Mouse (Mus musculus): ENCODE results near the gene Dhps. TPM values are rescaled to one million over a fixed set of nuclear protein-coding genes. Genes with fewer than 3 reads are reported as not detected.

Gene Dhps
- polyA plus RNA-seq, 1 experiment from 2014 or later, result 42.9 TPM

GRCm38 (mm10) chr8:85065213-85065612 is 6.3 kb upstream of the Dhps start:
- WGBS (ENCODE audit: insufficient replicate concordance), result 56% methylated on average over 2 of the region's 2 CpGs

GRCm38 (mm10) chr8:85067155-85067554 is 4.4 kb upstream of the Dhps start:
- H3K27ac ChIP-seq, result no peak overlapping the region
- no peak overlapping the region for H3K4me3 ChIP-seq (replicated peaks)
- ATAC-seq (ENCODE audit: low read depth) (no peak), DNase-seq (no peak)
- 86% methylated on average over 2 of the region's 2 CpGs for WGBS (ENCODE audit: insufficient replicate concordance)
- no peaks in the 10 kb centered on the region for H3K27me3 ChIP-seq
- H3K4me2 ChIP-seq, result no peak overlapping the region
- peaks cover 6% of the 10 kb centered on the region; the same call in 1 of the 2 replicates for H3K36me3 ChIP-seq
- H3K4me1 ChIP-seq (replicated peaks), result peaks cover 21% of the 10 kb centered on the region
- H3K9ac ChIP-seq, result no peak overlapping the region
- H3K9me3 ChIP-seq (replicated peaks), result no peaks in the 10 kb centered on the region

More at GRCm38 (mm10) chr8:85065213-85065612, 6.3 kb upstream of the Dhps start:
- ATAC-seq (ENCODE audit: low read depth) (peak; percentile 47), DNase-seq (no peak)
- Histone ChIP-seq H3K27ac (peak overlapping the region; percentile 63), H3K9ac (no peak overlapping the region), H3K36me3 (peaks cover 6% of the 10 kb centered on the region; the same call in 1 of the 2 replicates), H3K4me3 (replicated peaks) (no peak overlapping the region), H3K9me3 (replicated peaks) (no peaks in the 10 kb centered on the region), H3K27me3 (no peaks in the 10 kb centered on the region), H3K4me2 (no peak overlapping the region), H3K4me1 (replicated peaks) (peaks cover 24% of the 10 kb centered on the region)

GRCm38 (mm10) chr8:85067982-85068381 is 3.6 kb upstream of the Dhps start, which contains the start of gene Gm5741:
Gm5741 (minus strand) TSS chr8:85067982.
- H3K9me3 ChIP-seq (replicated peaks), result no peaks in the 10 kb centered on the region
- H3K36me3 ChIP-seq, result peaks cover 7% of the 10 kb centered on the region; the same call in 1 of the 2 replicates
- H3K27ac ChIP-seq, result no peak within 1 kb of the TSS
- no peak for DNase-seq
- no peak within 1 kb of the TSS for H3K4me2 ChIP-seq
- no peak for ATAC-seq (ENCODE audit: low read depth)
- no peaks in the 10 kb centered on the region for H3K27me3 ChIP-seq
- H3K9ac ChIP-seq, result no peak within 1 kb of the TSS
- no peak within 1 kb of the TSS for H3K4me3 ChIP-seq (replicated peaks)
- H3K4me1 ChIP-seq (replicated peaks), result peaks cover 29% of the 10 kb centered on the region

GRCm38 (mm10) chr8:85071041-85071440 is 516 bp upstream of the Dhps start:
- H3K27me3 ChIP-seq, result no peaks in the 10 kb centered on the region
- H3K9ac ChIP-seq, result peak overlapping the region; percentile 93; the same call in 1 of the 2 replicates
- peaks cover 53% of the 10 kb centered on the region for H3K4me1 ChIP-seq (replicated peaks)
- 67% methylated on average over 5 of the region's 5 CpGs for WGBS (ENCODE audit: insufficient replicate concordance)
- DNase-seq (no peak), ATAC-seq (ENCODE audit: low read depth) (peak; percentile 10; the same call in 1 of the 2 replicates)
- H3K4me3 ChIP-seq (replicated peaks), result peak overlapping the region; percentile 91
- peak overlapping the region; percentile 77 for H3K4me2 ChIP-seq
- peak overlapping the region; percentile 94 for H3K27ac ChIP-seq
- H3K9me3 ChIP-seq (replicated peaks), result no peaks in the 10 kb centered on the region
- H3K36me3 ChIP-seq, result peaks cover 33% of the 10 kb centered on the region

GRCm38 (mm10) chr8:85072364-85072929 is 890 bp downstream of the Dhps start:
- peak overlapping the region; percentile 93 for H3K9ac ChIP-seq
- no peaks in the 10 kb centered on the region for H3K9me3 ChIP-seq (replicated peaks)
- peaks cover 67% of the 10 kb centered on the region for H3K4me1 ChIP-seq (replicated peaks)
- no peak for ATAC-seq (ENCODE audit: low read depth)
- H3K27me3 ChIP-seq, result no peaks in the 10 kb centered on the region
- no peak for DNase-seq
- H3K36me3 ChIP-seq, result peaks cover 42% of the 10 kb centered on the region
- H3K4me3 ChIP-seq (replicated peaks), result peak overlapping the region; percentile 91
- 37% methylated on average over 9 of the region's 9 CpGs for WGBS (ENCODE audit: insufficient replicate concordance)
- peak overlapping the region; percentile 77 for H3K4me2 ChIP-seq
- peak overlapping the region; percentile 94 for H3K27ac ChIP-seq

GRCm38 (mm10) chr8:85073041-85073612 is 1.6 kb downstream of the Dhps start:
- peaks cover 72% of the 10 kb centered on the region for H3K4me1 ChIP-seq (replicated peaks)
- peak overlapping the region; percentile 93; the same call in 1 of the 2 replicates for H3K9ac ChIP-seq
- H3K9me3 ChIP-seq (replicated peaks), result no peaks in the 10 kb centered on the region
- 85% methylated on average over 15 of the region's 15 CpGs for WGBS (ENCODE audit: insufficient replicate concordance)
- DNase-seq, result no peak
- H3K36me3 ChIP-seq, result peaks cover 47% of the 10 kb centered on the region
- 0 out of 2 replicates have a peak overlapping the region, but pooled peaks have one; percentile 15 for H3K27ac ChIP-seq
- no peaks in the 10 kb centered on the region for H3K27me3 ChIP-seq
- no peak for ATAC-seq (ENCODE audit: low read depth)
- H3K4me3 ChIP-seq (replicated peaks), result peak overlapping the region; percentile 91
- H3K4me2 ChIP-seq, result peak overlapping the region; percentile 77

GRCm38 (mm10) chr8:85074167-85074566 is 2.6 kb downstream of the Dhps start:
- no peak overlapping the region for H3K27ac ChIP-seq
- WGBS (ENCODE audit: insufficient replicate concordance), result 87% methylated on average over 10 of the region's 10 CpGs
- H3K9ac ChIP-seq, result 0 out of 2 replicates have a peak overlapping the region, but pooled peaks have one; percentile 53
- no peaks in the 10 kb centered on the region for H3K9me3 ChIP-seq (replicated peaks)
- H3K27me3 ChIP-seq, result no peaks in the 10 kb centered on the region
- H3K4me2 ChIP-seq, result no peak overlapping the region
- H3K4me1 ChIP-seq (replicated peaks), result peaks cover 72% of the 10 kb centered on the region
- no peak for DNase-seq
- H3K36me3 ChIP-seq, result peaks cover 57% of the 10 kb centered on the region
- no peak overlapping the region for H3K4me3 ChIP-seq (replicated peaks)
- no peak for ATAC-seq (ENCODE audit: low read depth)

GRCm38 (mm10) chr8:85074617-85075016 is 3.1 kb downstream of the Dhps start:
- Histone ChIP-seq H3K27ac (peak overlapping the region; percentile 81), H3K27me3 (no peaks in the 10 kb centered on the region), H3K4me3 (replicated peaks) (no peak overlapping the region), H3K4me2 (no peak overlapping the region), H3K4me1 (replicated peaks) (peaks cover 76% of the 10 kb centered on the region), H3K9me3 (replicated peaks) (no peaks in the 10 kb centered on the region), H3K9ac (0 out of 2 replicates have a peak overlapping the region, but pooled peaks have one; percentile 53), H3K36me3 (peaks cover 57% of the 10 kb centered on the region)
- 87% methylated on average over 10 of the region's 10 CpGs for WGBS (ENCODE audit: insufficient replicate concordance)
- DNase-seq (no peak), ATAC-seq (ENCODE audit: low read depth) (no peak)

- H3K9me3 ChIP-seq (replicated peaks), result no peaks in the 10 kb centered on the region
- H3K9ac ChIP-seq, result peak overlapping the region; percentile 53
- H3K4me3 ChIP-seq (replicated peaks), result peak overlapping the region; percentile 18; the same call in 1 of the 2 replicates
- DNase-seq (peak; percentile 67), ATAC-seq (ENCODE audit: low read depth) (peak; percentile 61)
- H3K27ac ChIP-seq, result peak overlapping the region; percentile 81
- 42% methylated on average over 9 of the region's 9 CpGs for WGBS (ENCODE audit: insufficient replicate concordance)
- peaks cover 72% of the 10 kb centered on the region for H3K4me1 ChIP-seq (replicated peaks)
- H3K4me2 ChIP-seq, result peak overlapping the region; percentile 54
- H3K27me3 ChIP-seq, result no peaks in the 10 kb centered on the region
- peaks cover 57% of the 10 kb centered on the region for H3K36me3 ChIP-seq
These were observed 4.4 kb downstream of the Dhps start for GRCm38 (mm10) chr8:85076001-85076400.

- peaks cover 57% of the 10 kb centered on the region for H3K36me3 ChIP-seq
- H3K27me3 ChIP-seq, result no peaks in the 10 kb centered on the region
- DNase-seq, result peak; percentile 73
- H3K4me2 ChIP-seq, result no peak overlapping the region; the same call in 1 of the 2 replicates
- peaks cover 77% of the 10 kb centered on the region for H3K4me1 ChIP-seq (replicated peaks)
- H3K9ac ChIP-seq, result no peak overlapping the region; the same call in 1 of the 2 replicates
- 0% methylated on average over 2 of the region's 2 CpGs for WGBS (ENCODE audit: insufficient replicate concordance)
- ATAC-seq (ENCODE audit: low read depth), result peak; percentile 42; the same call in 1 of the 2 replicates
- H3K27ac ChIP-seq, result peak overlapping the region; percentile 81; the same call in 1 of the 2 replicates
- no peaks in the 10 kb centered on the region for H3K9me3 ChIP-seq (replicated peaks)
- no peak overlapping the region for H3K4me3 ChIP-seq (replicated peaks)
These were observed 5.4 kb downstream of the Dhps start for GRCm38 (mm10) chr8:85076993-85077392.

GRCm38 (mm10) chr8:85080214-85080531 is 8.6 kb downstream of the Dhps start:
- Histone ChIP-seq H3K4me3 (replicated peaks) (peak overlapping the region; percentile 92), H3K36me3 (peaks cover 35% of the 10 kb centered on the region), H3K4me2 (peak overlapping the region; percentile 95), H3K4me1 (replicated peaks) (peaks cover 78% of the 10 kb centered on the region), H3K9ac (peak overlapping the region; percentile 95), H3K9me3 (replicated peaks) (no peaks in the 10 kb centered on the region), H3K27ac (peak overlapping the region; percentile 82), H3K27me3 (no peaks in the 10 kb centered on the region)
- under 1% methylated on average over 25 of the region's 25 CpGs for WGBS (ENCODE audit: insufficient replicate concordance)
- ATAC-seq (ENCODE audit: low read depth) (no peak), DNase-seq (no peak)

Data from liver, embryonic 13.5 days (tissue).